Mouse (Mus musculus): ENCODE measurements at regions not wholly inside any gene's neighbourhood (a gene's known extent, or its start where the extent isn't known, plus 50 kb on each side); places are given as distances from the start of the nearest gene placed in this dataset.

- TF ChIP-seq CTCF (IDR thresholded peaks at IDR 0.05; ENCODE audit: borderline replicate concordance, insufficient read depth, low read depth, low read length) (no peak), POLR2A (IDR thresholded peaks at IDR 0.05; ENCODE audit: borderline replicate concordance, insufficient read depth, low read length) (no peak)
Measured at GRCm38 (mm10) chr13:52162676-52163075, 316.2 kb downstream of the Gadd45g start.
